Mouse (Mus musculus) heart, postnatal 10 days (tissue): ENCODE measurements at regions not wholly inside any gene's neighbourhood (a gene's known extent, or its start where the extent isn't known, plus 50 kb on each side); places are given as distances from the start of the nearest gene placed in this dataset.
"Not testable (repeated sequence)": the region's sequence is repeated elsewhere in the genome, so short reads cannot be mapped to it uniquely, and the experiment has no call there.

Experiments
- DNase-seq, 2 experiments: peaks; one replicate each; pipeline ENCODE4 v3.0.0; 2021
- intact Hi-C: fragments of 180-260 bp; cut with DNase I; formaldehyde crosslinking; loops from one replicate; pipeline ENCODE4 v1.15.1; 2025

GRCm38 (mm10) chr1:59403831-59404547 is 78.2 kb upstream of the Fzd7 start:
- intact Hi-C loops = no loop called here
- DNase-seq = no peak

GRCm38 (mm10) chr1:59405370-59405769 is 76.9 kb upstream of the Fzd7 start:
- no peak for DNase-seq
- intact Hi-C loops = no loop called here

- no peak for DNase-seq
- intact Hi-C loops = no loop called here
Observed at GRCm38 (mm10) chr1:59406741-59407306, 75.4 kb upstream of the Fzd7 start.

GRCm38 (mm10) chr1:59409585-59410160 is 72.6 kb upstream of the Fzd7 start:
- intact Hi-C loops = loop anchor here (5.0 kb wide), 1 partner anchor 163 kb away; no protein-coding TSS in a partner anchor
- DNase-seq = peak in 1 of 2 experiments; percentile 22

- intact Hi-C loops = loop anchor here (5.0 kb wide), 1 partner anchor 159 kb away; no protein-coding TSS in a partner anchor
Observed at GRCm38 (mm10) chr1:59413264-59413663, 69.0 kb upstream of the Fzd7 start.

GRCm38 (mm10) chr1:59414401-59415210 is 67.6 kb upstream of the Fzd7 start:
- intact Hi-C loops = loop anchor here (5.0 kb wide), 1 partner anchor 158 kb away; no protein-coding TSS in a partner anchor
- DNase-seq = no peak

More at GRCm38 (mm10) chr1:59413264-59413663, 69.0 kb upstream of the Fzd7 start:
- no peak for DNase-seq

- intact Hi-C loops = no loop called here
- DNase-seq = no peak
Observed at GRCm38 (mm10) chr1:59415733-59416312, 66.4 kb upstream of the Fzd7 start.

- DNase-seq = no peak
- intact Hi-C loops = no loop called here
Observed at GRCm38 (mm10) chr1:59417317-59417716, 64.9 kb upstream of the Fzd7 start.

- intact Hi-C loops = no loop called here
- no peak for DNase-seq
Observed at GRCm38 (mm10) chr1:59417962-59418361, 64.3 kb upstream of the Fzd7 start.

- no peak for DNase-seq
- intact Hi-C loops = no loop called here
Observed at GRCm38 (mm10) chr1:59418748-59419147, 63.5 kb upstream of the Fzd7 start.

- intact Hi-C loops = no loop called here
- peak; percentile 35 to 42 for DNase-seq
Observed at GRCm38 (mm10) chr1:59422981-59423941, 59.0 kb upstream of the Fzd7 start.

GRCm38 (mm10) chr1:59425771-59426170 is 56.5 kb upstream of the Fzd7 start:
- intact Hi-C loops = not testable (repeated sequence)

GRCm38 (mm10) chr1:59426346-59427203 is 55.6 kb upstream of the Fzd7 start:
- intact Hi-C loops = no loop called here
- DNase-seq = no peak

More at GRCm38 (mm10) chr1:59425771-59426170, 56.5 kb upstream of the Fzd7 start:
- DNase-seq = not testable (repeated sequence)

- intact Hi-C loops = no loop called here
Observed at GRCm38 (mm10) chr1:59427204-59427557, 55.0 kb upstream of the Fzd7 start.

GRCm38 (mm10) chr1:59429289-59429688 is 52.9 kb upstream of the Fzd7 start:
- no peak for DNase-seq
- intact Hi-C loops = no loop called here

More at GRCm38 (mm10) chr1:59427204-59427557, 55.0 kb upstream of the Fzd7 start:
- DNase-seq = no peak

- intact Hi-C loops = no loop called here
- DNase-seq = no peak
Observed at GRCm38 (mm10) chr1:59430234-59430633, 52.0 kb upstream of the Fzd7 start.

GRCm38 (mm10) chr1:59430886-59431486 is 51.2 kb upstream of the Fzd7 start:
- intact Hi-C loops = no loop called here
- DNase-seq = no peak
